Mouse (Mus musculus): ENCODE results near the gene Acvr1b. TPM values are rescaled to one million over a fixed set of nuclear protein-coding genes. Genes with fewer than 3 reads are reported as not detected.

Gene Acvr1b
- 27.9 TPM for total RNA-seq (2023)

GRCm38 (mm10) chr15:101173421-101174211 is at the start of gene Acvr1b:
Acvr1b (plus strand) TSS chr15:101174067.

DNA sequence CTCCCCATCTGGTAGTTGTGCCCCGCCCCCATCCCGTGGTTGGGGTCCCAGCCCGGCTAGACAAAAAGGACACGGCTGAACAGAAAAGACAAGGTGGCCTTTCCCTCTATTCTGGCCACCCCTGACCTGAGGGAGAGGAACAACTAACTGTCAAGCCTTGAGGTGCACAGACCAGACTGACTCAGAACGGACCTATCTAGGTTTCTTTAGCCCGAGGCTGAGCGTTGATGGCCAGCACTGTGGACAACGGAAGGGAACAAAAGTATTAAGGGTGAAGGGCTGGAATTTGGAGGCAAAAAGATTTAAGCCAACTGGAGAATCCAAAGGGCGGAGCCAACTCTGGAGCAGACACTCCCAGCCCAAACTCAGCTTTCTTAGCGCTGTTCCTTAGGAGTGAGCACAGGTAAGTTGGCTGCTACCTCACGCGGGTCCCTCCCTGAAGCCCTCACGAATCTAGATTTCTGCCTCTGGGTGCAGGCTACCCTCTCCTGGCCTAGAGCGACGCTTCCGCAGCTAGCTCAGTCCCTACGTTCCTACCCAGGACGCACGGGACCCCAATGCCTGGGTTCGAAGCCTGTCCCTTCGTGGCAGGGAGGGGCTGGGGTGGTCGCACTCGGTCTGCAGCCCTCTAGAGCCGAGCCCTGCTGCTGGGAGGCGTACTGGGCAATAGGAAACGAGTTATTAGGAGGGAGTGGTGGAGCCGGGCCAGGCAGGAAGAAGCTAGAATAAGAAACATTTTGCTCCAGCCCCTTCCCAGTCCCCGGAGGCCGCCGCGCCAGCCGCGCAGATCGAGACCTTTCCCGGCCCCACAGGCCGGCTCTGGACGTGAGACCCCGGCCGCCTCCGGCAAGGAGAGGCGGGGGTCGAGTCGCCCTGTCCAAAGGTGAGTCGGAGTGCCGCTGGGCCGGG is 45.4 kb upstream of the Acvr1b start, which contains the start of gene Acvrl1:
Acvrl1 (plus strand) TSS at position 342 of the 909 bp plus-strand sequence.

GRCm38 (mm10) chr15:101224006-101224906 is 50.4 kb downstream of the Acvr1b start, which contains the start of gene Grasp:
Grasp (plus strand) TSS chr15:101224188.

GRCm38 (mm10) chr15:101253886-101254795 is 80.3 kb downstream of the Acvr1b start, which contains the start of gene Nr4a1:
Nr4a1 (plus strand) TSS chr15:101254269.

Other genes starting within 250 kb of the Acvr1b start
- not detected for gene Gm47841, start 126.7 kb upstream of the Acvr1b start, total RNA-seq (2023)
- gene Fignl2, start 95.5 kb upstream of the Acvr1b start, total RNA-seq (2023) = not detected
- not detected for gene Ankrd33, start 58.3 kb upstream of the Acvr1b start, total RNA-seq (2023)
- 7.3 TPM for gene Acvrl1, start 45.5 kb upstream of the Acvr1b start, total RNA-seq (2023)
- gene Grasp, start 50.1 kb downstream of the Acvr1b start, total RNA-seq (2023) = 11.8 TPM
- 467 TPM for gene Nr4a1, start 80.2 kb downstream of the Acvr1b start, total RNA-seq (2023)
- 74.8 TPM for gene Atg101, start 110.2 kb downstream of the Acvr1b start, total RNA-seq (2023)
- gene 6030408B16Rik, start 119.1 kb downstream of the Acvr1b start, total RNA-seq (2023) = 2.3 TPM
- gene Krt80, start 196.1 kb downstream of the Acvr1b start, total RNA-seq (2023) = 1.3 TPM
- gene Krt7, start 237.0 kb downstream of the Acvr1b start, total RNA-seq (2023) = not detected

All from CD8-positive naive resting alpha-beta T cell, adult 57 days (primary cell).